Mouse (Mus musculus): ENCODE results near the gene Gdpd5.

DNA sequence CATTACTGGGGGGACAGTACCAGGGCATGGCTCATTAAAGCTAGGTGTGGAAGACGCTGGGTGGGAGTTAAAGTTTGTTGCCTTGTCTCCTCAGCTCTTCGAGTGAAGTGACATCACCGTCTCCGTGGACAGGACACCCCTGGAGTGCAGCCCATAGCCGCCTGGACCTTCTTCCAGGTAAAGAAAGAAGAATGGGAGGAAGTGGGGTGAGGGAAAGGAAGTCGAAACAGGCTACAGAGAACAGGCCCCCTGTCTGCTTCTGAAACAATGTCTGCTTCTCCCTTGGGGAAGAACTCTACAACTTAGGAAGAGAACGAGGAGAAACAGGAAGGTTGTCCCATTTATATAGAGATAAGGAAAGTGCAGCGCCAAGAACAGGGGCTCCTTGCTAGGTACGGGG, 29.1 kb downstream of the Gdpd5 start:
- TF ChIP-seq CTCF (IDR thresholded peaks at IDR 0.05; ENCODE audit: extremely low read depth, insufficient read length, insufficient replicate concordance, low read depth, low read length) (no peak), POLR2A (IDR thresholded peaks at IDR 0.05; ENCODE audit: low read depth, low read length) (no peak)
